Mouse (Mus musculus) brain, embryonic 14.5 days (tissue): Measurements from ENCODE around the gene Eif2ak4.

Experiments used
- CTCF ChIP-seq: fragments of 200-500 bp; IDR thresholded peaks from 2 replicates; pipeline ENCODE4 v1.5.1; 2012; ENCODE audit warnings: inconsistent platforms, mild to moderate bottlenecking, moderate library complexity, borderline replicate concordance; ENCODE audit not compliant: insufficient read depth, insufficient read length; ENCODE audit errors: extremely low read depth
- POLR2A ChIP-seq: fragments of 200-500 bp; IDR thresholded peaks from 2 replicates; pipeline ENCODE4 v1.6.1; 2012; ENCODE audit warnings: mild to moderate bottlenecking, inconsistent platforms, borderline replicate concordance; ENCODE audit not compliant: poor library complexity, insufficient read depth, insufficient read length, severe bottlenecking; ENCODE audit errors: extremely low read depth

DNA sequence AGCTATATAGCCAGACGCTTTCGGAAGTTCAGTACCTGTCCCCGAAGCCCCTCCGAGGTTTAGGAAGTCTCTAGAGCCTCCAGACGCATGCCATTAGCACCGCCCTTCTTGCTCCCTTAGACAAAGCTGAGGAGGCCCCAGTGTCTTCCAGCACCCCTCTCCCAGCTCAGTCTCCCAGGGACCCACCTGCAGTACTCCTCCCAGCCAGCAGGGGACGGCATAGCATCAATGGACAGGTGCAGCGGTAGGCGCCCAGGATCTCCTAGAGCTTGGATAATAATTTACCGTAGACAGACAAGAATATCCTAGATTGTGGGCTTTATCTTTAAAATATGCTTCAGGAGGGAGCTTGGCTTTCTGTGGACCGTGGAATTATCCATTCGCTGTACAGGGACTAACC, 98.5 kb downstream of the Eif2ak4 start:
- TF ChIP-seq CTCF: peak; percentile 98
- no peak for TF ChIP-seq POLR2A
